Mouse (Mus musculus): ENCODE results near the gene Cped1. TPM values are rescaled to one million over a fixed set of nuclear protein-coding genes. Genes with fewer than 3 reads are reported as not detected.

Cped1 gene
- polyA plus RNA-seq (2015; fragmentation: Nextera tagmentation; extraction: Ambion mirVana): 2.7 and 3.6 TPM in 2 replicates

DNA sequence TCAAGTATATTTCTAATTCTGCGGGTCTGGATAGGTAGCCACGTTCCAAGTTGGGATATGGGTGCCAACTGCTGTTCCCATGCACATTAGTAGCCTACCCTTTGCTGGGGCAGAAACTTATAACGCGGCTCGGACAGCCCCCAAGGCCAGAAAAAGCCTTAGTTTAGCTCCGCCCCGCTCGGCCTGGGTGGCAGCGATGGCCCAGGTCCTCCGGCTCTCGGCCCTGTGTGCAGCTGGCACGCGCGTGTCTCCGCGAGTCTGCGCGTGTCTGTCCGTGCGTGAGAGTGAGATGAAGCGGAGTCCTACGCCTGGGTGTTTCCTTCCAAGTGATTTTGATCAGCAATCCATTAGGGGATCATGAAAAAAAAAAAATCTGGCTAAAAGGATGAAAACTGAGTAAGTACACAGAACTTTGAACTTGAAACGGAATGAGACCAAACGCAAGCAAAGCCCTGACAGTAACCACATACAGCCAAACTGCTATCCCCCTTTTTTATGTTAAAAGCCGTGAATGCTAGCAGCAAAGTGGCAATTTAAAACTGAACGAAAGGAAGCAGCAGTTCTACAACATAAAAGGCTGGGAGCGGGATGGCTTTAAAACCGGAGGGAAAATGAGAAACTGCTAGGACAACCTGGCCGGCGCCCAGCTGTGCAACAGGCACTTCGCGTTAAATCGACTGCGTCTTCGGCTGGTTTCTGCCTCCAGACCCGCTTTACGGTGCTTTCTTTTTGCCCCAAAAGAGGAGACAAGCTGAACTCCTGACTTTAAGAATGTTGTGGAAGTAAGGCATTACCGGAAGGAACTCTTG, at the start of gene Cped1:
Cped1 (plus strand) TSS at position 185 of the 809 bp plus-strand sequence.
- Histone ChIP-seq H3K27ac (replicated peaks) (0 out of 2 replicates have a peak within 1 kb of the TSS, but pooled peaks have one; percentile 28), H3K4me2 (peak within 1 kb of the TSS; percentile 95), H3K4me1 (peaks cover 21% of the 10 kb centered on the region), H3K4me3 (replicated peaks) (peak within 1 kb of the TSS; percentile 45), H3K9ac (replicated peaks) (peak within 1 kb of the TSS; percentile 34), H3K9me3 (replicated peaks) (no peaks in the 10 kb centered on the region), H3K36me3 (no peaks in the 10 kb centered on the region), H3K27me3 (replicated peaks) (peaks cover 31% of the 10 kb centered on the region)
- peak; percentile 70 for ATAC-seq (ENCODE audit: low FRiP score)
- WGBS: under 1% methylated on average over 38 of the region's 38 CpGs

DNA sequence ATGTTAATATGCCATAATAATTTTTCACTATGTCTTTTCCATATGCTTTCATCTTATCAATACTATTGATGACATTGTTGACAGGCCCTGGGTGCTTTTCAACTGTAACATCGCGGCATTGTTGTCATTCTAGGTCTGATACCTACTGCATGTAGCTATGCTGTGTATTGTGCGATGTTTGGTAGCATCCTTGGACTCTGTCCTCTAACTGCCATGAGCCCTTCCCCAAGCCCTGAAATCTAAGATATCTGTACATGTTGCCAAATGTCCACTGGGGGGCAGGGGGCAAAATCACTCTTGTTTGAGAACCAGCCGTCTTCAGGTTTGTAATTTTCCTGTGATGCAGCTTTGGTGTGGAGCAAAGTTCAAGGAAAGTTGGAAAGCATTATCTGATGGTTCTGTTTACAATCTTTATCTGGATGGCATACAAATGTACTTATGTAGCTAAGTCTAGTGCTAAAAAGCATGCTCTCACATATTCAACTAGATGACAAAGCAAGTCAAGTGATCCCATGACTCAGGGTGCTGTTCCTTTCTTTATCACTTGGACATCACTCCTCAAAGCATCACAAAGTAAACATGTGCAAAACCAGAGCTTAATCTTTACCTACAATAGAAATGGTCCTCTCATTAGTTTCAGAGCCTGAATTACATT, 47.6 kb upstream of the Cped1 start:
- Histone ChIP-seq H3K4me2 (no peak overlapping the region), H3K27ac (replicated peaks) (no peak overlapping the region), H3K9me3 (replicated peaks) (no peaks in the 10 kb centered on the region), H3K27me3 (replicated peaks) (no peaks in the 10 kb centered on the region), H3K36me3 (no peaks in the 10 kb centered on the region), H3K9ac (replicated peaks) (no peak overlapping the region), H3K4me3 (replicated peaks) (no peak overlapping the region), H3K4me1 (no peaks in the 10 kb centered on the region)
- 89% methylated on average over 4 of the region's 4 CpGs for WGBS
- no peak for ATAC-seq (ENCODE audit: low FRiP score)

DNA sequence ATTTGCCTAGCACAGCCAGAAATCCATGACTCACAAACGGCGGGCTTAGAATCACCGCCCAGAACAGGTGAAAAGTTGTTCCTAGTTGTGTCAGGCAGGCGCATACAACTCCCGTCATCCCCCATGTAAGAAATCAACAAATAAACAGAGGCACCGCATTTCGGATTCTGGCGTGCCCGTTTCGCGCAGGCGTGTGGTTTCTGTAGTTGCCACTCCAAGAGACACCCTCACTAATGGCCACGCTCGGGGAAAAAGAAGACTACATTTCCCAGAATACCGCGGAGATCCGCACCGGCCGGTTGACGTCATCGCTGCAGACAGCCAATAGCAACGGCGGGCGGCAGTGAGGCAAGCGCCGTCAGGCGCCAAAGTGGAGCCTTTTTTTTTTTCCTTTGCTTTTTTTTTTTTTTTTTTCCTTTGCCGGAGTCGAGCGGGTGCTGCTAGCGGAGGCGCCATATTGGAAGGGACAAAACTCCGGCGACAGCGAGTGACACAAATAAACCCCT, 36.4 kb upstream of the Cped1 start, which contains the start of gene Ing3:
Ing3 (plus strand) TSS at position 346 of the 506 bp plus-strand sequence.
- Histone ChIP-seq H3K36me3 (no peaks in the 10 kb centered on the region), H3K4me1 (peaks cover 15% of the 10 kb centered on the region), H3K27me3 (replicated peaks) (no peaks in the 10 kb centered on the region), H3K4me2 (peak within 1 kb of the TSS; percentile 59), H3K27ac (replicated peaks) (peak within 1 kb of the TSS; percentile 100), H3K9ac (replicated peaks) (peak within 1 kb of the TSS; percentile 78), H3K9me3 (replicated peaks) (no peaks in the 10 kb centered on the region), H3K4me3 (replicated peaks) (peak within 1 kb of the TSS; percentile 86)
- peak; percentile 98 for ATAC-seq (ENCODE audit: low FRiP score)
- under 1% methylated on average over 35 of the region's 35 CpGs for WGBS

DNA sequence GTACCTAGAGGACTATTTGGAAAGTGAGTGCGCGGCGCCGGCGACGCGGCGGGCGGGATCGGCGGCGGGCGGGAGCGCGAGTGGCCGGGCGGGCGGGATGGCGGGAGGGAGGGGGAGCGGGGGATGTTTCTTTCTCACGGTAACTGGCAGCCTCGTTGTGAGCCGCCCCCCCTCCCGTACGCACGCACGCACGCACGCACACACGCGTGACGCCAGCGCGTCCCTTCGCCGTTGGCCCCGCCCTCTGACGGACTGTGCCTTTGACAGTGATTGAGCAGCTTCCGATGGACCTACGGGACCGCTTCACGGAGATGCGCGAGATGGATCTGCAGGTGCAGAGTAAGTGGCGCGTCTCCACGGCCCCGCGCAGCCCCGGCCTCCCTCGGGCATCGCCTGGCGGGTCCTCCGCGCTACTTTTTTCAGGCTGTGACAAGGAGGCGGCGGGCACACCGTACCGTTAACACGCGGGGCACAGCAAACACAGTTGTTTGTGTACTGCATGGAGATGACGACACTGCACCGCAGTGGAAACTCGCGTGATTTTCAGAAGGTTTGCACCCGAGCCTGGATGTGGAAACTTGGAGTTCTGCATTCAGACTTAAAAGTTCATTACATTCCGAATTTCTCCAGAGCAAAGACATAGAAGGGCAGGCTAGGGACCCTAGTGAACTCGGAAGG, 35.8 kb upstream of the Cped1 start:
- Histone ChIP-seq H3K4me2 (peak overlapping the region; percentile 59), H3K27me3 (replicated peaks) (no peaks in the 10 kb centered on the region), H3K9me3 (replicated peaks) (no peaks in the 10 kb centered on the region), H3K9ac (replicated peaks) (peak overlapping the region; percentile 78), H3K4me1 (peaks cover 15% of the 10 kb centered on the region), H3K4me3 (replicated peaks) (peak overlapping the region; percentile 86), H3K36me3 (peaks cover 5% of the 10 kb centered on the region), H3K27ac (replicated peaks) (peak overlapping the region; percentile 100)
- WGBS: under 1% methylated on average over 54 of the region's 68 CpGs
- ATAC-seq (ENCODE audit: low FRiP score): peak; percentile 98

DNA sequence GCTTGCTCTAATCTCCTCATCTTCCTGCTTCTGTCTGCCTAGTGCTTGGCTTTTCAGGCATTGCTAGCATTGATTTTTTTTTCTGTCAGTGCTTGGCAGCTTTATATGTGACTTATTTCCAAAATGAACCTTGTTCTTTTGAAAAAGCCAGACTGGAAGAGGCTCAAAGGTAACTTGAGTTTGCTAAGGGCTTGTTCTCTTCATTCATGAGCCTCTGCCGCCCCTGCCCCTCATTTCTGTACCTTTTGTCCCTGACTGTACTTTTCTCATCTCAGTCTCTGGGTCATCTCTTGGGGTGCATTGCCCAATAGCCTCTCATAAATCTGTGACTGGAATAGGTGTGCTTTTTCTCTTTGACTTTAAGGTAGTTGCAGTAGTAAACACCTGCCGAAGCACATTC, 35.0 kb upstream of the Cped1 start:
- peak overlapping the region; percentile 100 for H3K27ac ChIP-seq (replicated peaks)
- no peak for ATAC-seq (ENCODE audit: low FRiP score)
- no peaks in the 10 kb centered on the region for H3K27me3 ChIP-seq (replicated peaks)
- H3K36me3 ChIP-seq: peaks cover 12% of the 10 kb centered on the region
- H3K9ac ChIP-seq (replicated peaks): peak overlapping the region; percentile 78
- H3K4me1 ChIP-seq: peaks cover 15% of the 10 kb centered on the region
- peak overlapping the region; percentile 59 for H3K4me2 ChIP-seq
- H3K9me3 ChIP-seq (replicated peaks): no peaks in the 10 kb centered on the region
- 79% methylated on average over 2 of the region's 2 CpGs for WGBS
- H3K4me3 ChIP-seq (replicated peaks): peak overlapping the region; percentile 86

DNA sequence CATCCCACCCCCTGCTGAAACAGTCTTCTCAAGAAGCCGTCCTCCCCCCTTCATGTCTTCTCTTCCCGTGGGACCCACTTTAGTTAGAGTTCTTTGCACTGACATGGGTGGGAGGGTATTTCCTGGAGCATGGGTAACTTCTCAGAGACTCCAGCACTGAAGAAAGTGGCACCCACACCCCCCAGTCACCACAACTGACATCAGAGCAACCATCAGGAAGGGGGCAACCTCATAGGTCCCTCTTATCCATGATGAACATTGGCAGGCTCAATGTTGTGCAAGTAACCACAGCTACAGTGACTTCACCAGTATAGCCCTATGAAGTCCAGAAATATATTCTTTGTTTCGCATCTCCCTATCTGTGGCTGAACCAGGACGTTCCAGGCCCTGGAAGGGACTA, 30.2 kb upstream of the Cped1 start:
- Histone ChIP-seq H3K36me3 (peaks cover 32% of the 10 kb centered on the region), H3K9ac (replicated peaks) (no peak overlapping the region), H3K27me3 (replicated peaks) (no peaks in the 10 kb centered on the region), H3K27ac (replicated peaks) (no peak overlapping the region), H3K9me3 (replicated peaks) (no peaks in the 10 kb centered on the region), H3K4me2 (no peak overlapping the region), H3K4me3 (replicated peaks) (no peak overlapping the region), H3K4me1 (peaks cover 13% of the 10 kb centered on the region)
- no peak for ATAC-seq (ENCODE audit: low FRiP score)
- WGBS: 89% methylated on average over 4 of the region's 4 CpGs

DNA sequence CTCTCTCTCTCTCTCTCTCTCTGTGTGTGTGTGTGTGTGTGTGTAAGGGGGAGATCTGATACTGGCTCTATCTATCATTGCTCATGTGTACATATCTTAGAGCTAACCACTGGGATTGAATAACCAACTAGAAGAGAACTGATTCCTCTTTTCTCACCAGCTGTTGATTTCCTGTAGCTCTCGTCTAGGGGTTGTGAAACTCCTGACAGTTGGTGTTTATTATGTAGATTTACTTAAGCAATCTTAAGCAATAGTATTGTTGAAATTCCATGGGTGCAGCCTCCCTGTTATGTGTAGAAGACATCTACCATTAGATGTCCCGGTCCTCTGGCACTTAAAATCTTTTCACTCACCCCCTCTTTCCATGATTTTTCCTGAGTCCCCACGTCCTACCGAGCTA, 26.8 kb upstream of the Cped1 start:
- H3K9ac ChIP-seq (replicated peaks): no peak overlapping the region
- H3K4me3 ChIP-seq (replicated peaks): no peak overlapping the region
- no peak for ATAC-seq (ENCODE audit: low FRiP score)
- H3K4me1 ChIP-seq: no peaks in the 10 kb centered on the region
- no peaks in the 10 kb centered on the region for H3K9me3 ChIP-seq (replicated peaks)
- no peak overlapping the region for H3K27ac ChIP-seq (replicated peaks)
- no peaks in the 10 kb centered on the region for H3K27me3 ChIP-seq (replicated peaks)
- H3K36me3 ChIP-seq: peaks cover 32% of the 10 kb centered on the region
- no peak overlapping the region for H3K4me2 ChIP-seq
- WGBS: 79% methylated on average over 4 of the region's 4 CpGs

DNA sequence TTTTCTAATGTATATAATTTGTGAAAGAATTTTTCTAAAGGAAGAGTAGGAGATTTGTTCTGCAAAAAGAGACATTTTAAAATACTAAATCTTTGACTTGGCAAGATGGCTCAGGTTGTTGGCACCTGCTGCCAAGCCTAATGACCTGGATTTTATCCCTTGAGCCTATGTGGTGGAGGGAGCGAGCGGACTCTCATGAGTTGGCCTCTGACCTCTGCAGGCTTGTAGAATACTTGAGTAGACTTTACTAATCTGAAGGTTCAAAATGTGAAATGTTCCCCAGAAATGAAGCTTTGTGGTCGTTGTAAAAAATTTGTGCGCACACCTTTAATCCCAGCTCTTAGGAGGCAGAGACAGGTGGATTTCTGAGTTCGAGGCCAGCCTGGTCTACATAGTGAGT, 25.8 kb upstream of the Cped1 start:
- WGBS: 87% methylated on average over 5 of the region's 5 CpGs
- no peak for ATAC-seq (ENCODE audit: low FRiP score)

DNA sequence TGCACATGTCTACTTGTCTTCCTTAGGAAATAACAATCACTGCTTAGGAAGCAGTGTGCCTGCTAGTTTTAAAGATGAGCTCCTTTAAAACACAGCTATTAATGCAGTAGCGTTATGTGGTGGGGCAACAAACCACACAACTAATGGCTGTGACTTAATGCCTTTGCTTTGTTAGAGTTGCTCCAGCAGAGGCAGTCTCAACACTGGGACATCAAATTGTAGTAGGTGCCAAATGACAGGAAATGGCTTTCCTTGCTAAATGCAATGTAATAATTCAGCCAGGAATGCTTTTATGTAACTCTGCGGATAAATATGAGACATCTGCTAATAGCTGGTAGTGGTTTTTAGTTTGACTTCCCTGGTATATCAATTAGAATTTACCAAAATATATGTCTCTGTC, 8.2 kb upstream of the Cped1 start:
- H3K4me3 ChIP-seq (replicated peaks): no peak overlapping the region
- ATAC-seq (ENCODE audit: low FRiP score): no peak
- peaks cover 17% of the 10 kb centered on the region for H3K36me3 ChIP-seq
- no peak overlapping the region for H3K9ac ChIP-seq (replicated peaks)
- H3K4me1 ChIP-seq: no peaks in the 10 kb centered on the region
- H3K9me3 ChIP-seq (replicated peaks): no peaks in the 10 kb centered on the region
- no peaks in the 10 kb centered on the region for H3K27me3 ChIP-seq (replicated peaks)
- 65% methylated on average over 2 of the region's 2 CpGs for WGBS
- no peak overlapping the region for H3K27ac ChIP-seq (replicated peaks)
- H3K4me2 ChIP-seq: no peak overlapping the region

More for the DNA sequence above, 25.8 kb upstream of the Cped1 start:
- Histone ChIP-seq H3K4me2 (no peak overlapping the region), H3K27ac (replicated peaks) (no peak overlapping the region), H3K4me3 (replicated peaks) (no peak overlapping the region), H3K9ac (replicated peaks) (no peak overlapping the region), H3K27me3 (replicated peaks) (no peaks in the 10 kb centered on the region), H3K36me3 (peaks cover 27% of the 10 kb centered on the region), H3K9me3 (replicated peaks) (no peaks in the 10 kb centered on the region), H3K4me1 (no peaks in the 10 kb centered on the region)

DNA sequence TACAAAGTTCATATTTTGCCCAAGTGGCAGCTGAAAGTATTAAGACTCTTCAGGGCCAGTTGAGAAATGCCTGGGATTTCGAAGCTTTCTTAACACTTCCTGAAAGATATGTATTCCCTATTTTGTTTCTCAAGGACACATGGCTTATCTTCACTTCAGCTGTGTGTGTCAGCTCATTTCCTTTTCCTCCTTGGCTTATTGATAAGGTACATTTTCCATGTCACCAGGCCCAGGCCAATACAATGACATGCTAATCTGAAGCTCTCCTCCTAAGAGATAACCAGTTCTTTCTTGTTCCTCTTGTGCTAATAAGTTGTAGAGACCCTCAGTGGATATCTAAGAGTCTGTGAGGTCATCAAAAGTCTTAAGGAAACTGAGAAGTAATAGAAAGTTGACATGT, 4.6 kb upstream of the Cped1 start:
- no peaks in the 10 kb centered on the region for H3K9me3 ChIP-seq (replicated peaks)
- WGBS: 83% methylated on average over 1 of the region's 1 CpGs
- no peak for ATAC-seq (ENCODE audit: low FRiP score)

DNA sequence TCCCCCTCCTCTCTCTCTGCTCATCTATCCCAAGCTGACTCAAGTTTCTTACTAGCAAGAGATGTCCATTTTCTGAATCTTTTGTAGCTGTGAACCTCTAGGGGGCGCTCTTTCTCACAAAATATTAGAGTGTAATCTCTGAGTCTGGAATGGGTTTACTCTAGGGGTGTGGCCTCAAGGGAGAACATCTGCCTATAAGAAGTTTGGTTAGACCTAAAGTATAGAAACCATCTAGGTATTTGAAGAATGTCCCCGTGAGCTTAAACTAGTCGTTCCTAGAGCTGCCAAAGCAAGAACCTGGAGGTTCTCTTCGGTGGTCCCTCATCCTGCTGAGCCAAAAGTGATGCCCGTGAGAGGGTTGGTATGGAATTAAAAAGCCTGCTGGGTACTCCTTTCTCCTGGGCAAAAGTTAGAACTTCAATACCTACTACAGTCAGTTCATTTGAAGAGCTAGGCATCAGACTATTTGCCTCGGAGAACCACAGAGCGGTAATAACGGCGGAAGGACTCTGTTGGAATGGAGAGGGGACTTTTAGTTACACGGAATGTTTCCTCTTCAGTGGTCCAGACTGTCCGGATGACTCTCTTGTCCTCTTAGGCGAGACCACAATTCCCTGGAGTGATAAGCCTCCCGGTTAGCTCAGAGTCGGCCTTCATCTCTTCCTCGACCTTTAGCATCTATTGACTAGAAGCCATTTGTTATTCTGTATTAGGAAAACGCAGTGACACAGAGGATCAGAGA, 555 bp upstream of the Cped1 start:
- H3K36me3 ChIP-seq: no peaks in the 10 kb centered on the region
- H3K9me3 ChIP-seq (replicated peaks): no peaks in the 10 kb centered on the region
- 9% methylated on average over 16 of the region's 16 CpGs for WGBS
- H3K27ac ChIP-seq (replicated peaks): no peak overlapping the region
- H3K27me3 ChIP-seq (replicated peaks): peaks cover 31% of the 10 kb centered on the region
- ATAC-seq (ENCODE audit: low FRiP score): peak; percentile 47; the same call in 1 of the 2 replicates
- H3K4me1 ChIP-seq: peaks cover 21% of the 10 kb centered on the region
- H3K9ac ChIP-seq (replicated peaks): peak overlapping the region; percentile 34
- peak overlapping the region; percentile 45 for H3K4me3 ChIP-seq (replicated peaks)
- peak overlapping the region; percentile 95 for H3K4me2 ChIP-seq

More for the DNA sequence above, 4.6 kb upstream of the Cped1 start:
- Histone ChIP-seq H3K4me1 (peaks cover 12% of the 10 kb centered on the region), H3K27me3 (replicated peaks) (peaks cover 11% of the 10 kb centered on the region; the same call in 1 of the 2 replicates), H3K4me3 (replicated peaks) (no peak overlapping the region), H3K27ac (replicated peaks) (no peak overlapping the region), H3K36me3 (no peaks in the 10 kb centered on the region), H3K4me2 (no peak overlapping the region), H3K9ac (replicated peaks) (no peak overlapping the region)
